Mouse (Mus musculus) kidney, adult 2 months (tissue): ENCODE results near the gene Nrap. TPM values are rescaled to one million over a fixed set of nuclear protein-coding genes. Genes with fewer than 3 reads are reported as not detected.

Experiments used
- DNase-seq: peaks from one replicate; pipeline ENCODE4 v3.0.0; 2021
- H3K27ac ChIP-seq: fragments of 200-500 bp; 2 replicates; pipeline ENCODE4 v1.5.1; 2012; ENCODE audit warnings: low read depth, low read length, control low read depth, inconsistent platforms; ENCODE audit not compliant: insufficient read depth
- H3K27me3 ChIP-seq: fragments of 200-500 bp; replicated peaks from 2 replicates; pipeline ENCODE4 v1.6.1; 2012; ENCODE audit warnings: mild to moderate bottlenecking, moderate library complexity, low read length, inconsistent platforms; ENCODE audit not compliant: control insufficient read depth, insufficient read depth
- H3K36me3 ChIP-seq: fragments of 200-500 bp; 2 replicates; pipeline ENCODE4 v1.6.1; 2012; ENCODE audit warnings: mild to moderate bottlenecking, moderate library complexity, low read length, inconsistent platforms; ENCODE audit not compliant: control insufficient read depth, insufficient read depth
- H3K4me1 ChIP-seq: fragments of 200-500 bp; 2 replicates; pipeline ENCODE4 v1.6.1; 2011; ENCODE audit warnings: low read length; ENCODE audit not compliant: control insufficient read depth, insufficient read depth
- H3K4me3 ChIP-seq: fragments of 200-500 bp; 2 replicates; pipeline ENCODE4 v1.5.1; 2011; ENCODE audit warnings: mild to moderate bottlenecking, low read depth, low read length, control low read depth; ENCODE audit not compliant: insufficient read depth
- CTCF ChIP-seq: fragments of 200-500 bp; conservative IDR thresholded peaks from 2 replicates; pipeline ENCODE4 v1.5.1; 2011; ENCODE audit warnings: low read depth, mild to moderate bottlenecking, control low read depth, low read length, moderate library complexity, mixed read lengths; ENCODE audit not compliant: insufficient read depth, insufficient read length
- POLR2A ChIP-seq: fragments of 200-500 bp; IDR thresholded peaks from one replicate; pipeline ENCODE4 v1.6.1; 2011; ENCODE audit warnings: low read depth, low read length, control low read depth
- whole genome bisulfite sequencing: fragments of 180-500 bp; shearing (Covaris S2); methylation state at CpG from one replicate; pipeline ENCODE4 v1.1.7; 2018; 5-methylcytosine and 5-hydroxymethylcytosine counted together
- polyA plus RNA-seq: library from polyadenylated mRNA; depleted of rRNA; stranded (reverse); fragments of >200 nt; gene quantifications from 2 replicates; pipeline ENCODE4 v1.2.3, GENCODE M21; 2012

Gene Nrap
- polyA plus RNA-seq, 1 experiment, result 5.0 TPM

GRCm38 (mm10) chr19:56291898-56292297 lies 97.9 kb downstream of the Nrap start:
- peak; percentile 44 for DNase-seq
- no peak overlapping the region for H3K4me3 ChIP-seq

GRCm38 (mm10) chr19:56289642-56290041 lies 100.2 kb downstream of the Nrap start:
- TF ChIP-seq POLR2A (no peak), CTCF (no peak)
- H3K4me3 ChIP-seq, result peak overlapping the region; percentile 6; the same call in 1 of the 2 replicates
- H3K27ac ChIP-seq, result no peak overlapping the region
- H3K27me3 ChIP-seq, result no peaks in the 10 kb centered on the region
- DNase-seq, result no peak
- H3K36me3 ChIP-seq, result no peaks in the 10 kb centered on the region
- H3K4me1 ChIP-seq, result peaks cover 8% of the 10 kb centered on the region; the same call in 1 of the 2 replicates
- WGBS, result 76% methylated on average over 8 of the region's 8 CpGs

More at GRCm38 (mm10) chr19:56291898-56292297, 97.9 kb downstream of the Nrap start:
- 31% methylated on average over 6 of the region's 6 CpGs for WGBS
- H3K36me3 ChIP-seq, result no peaks in the 10 kb centered on the region
- no peak overlapping the region for H3K27ac ChIP-seq
- TF ChIP-seq POLR2A (no peak), CTCF (no peak)
- no peaks in the 10 kb centered on the region for H3K27me3 ChIP-seq
- peaks cover 7% of the 10 kb centered on the region; the same call in 1 of the 2 replicates for H3K4me1 ChIP-seq

GRCm38 (mm10) chr19:56288436-56288835 lies 101.4 kb downstream of the Nrap start:
- TF ChIP-seq POLR2A, result no peak
- no peak for TF ChIP-seq CTCF
- Histone ChIP-seq H3K36me3 (no peaks in the 10 kb centered on the region), H3K27ac (peak overlapping the region; percentile 95), H3K4me1 (peaks cover 7% of the 10 kb centered on the region; the same call in 1 of the 2 replicates), H3K4me3 (peak overlapping the region; percentile 54), H3K27me3 (no peaks in the 10 kb centered on the region)
- WGBS, result 49% methylated on average over 4 of the region's 4 CpGs
- peak; percentile 71 for DNase-seq

- Histone ChIP-seq H3K27ac (peak overlapping the region; percentile 95), H3K4me3 (peak overlapping the region; percentile 54), H3K36me3 (no peaks in the 10 kb centered on the region), H3K27me3 (no peaks in the 10 kb centered on the region), H3K4me1 (peaks cover 7% of the 10 kb centered on the region; the same call in 1 of the 2 replicates)
- TF ChIP-seq POLR2A (no peak), CTCF (no peak)
- WGBS, result 53% methylated on average over 15 of the region's 15 CpGs
- peak; percentile 62 for DNase-seq
Measured at GRCm38 (mm10) chr19:56287580-56288367, 102.1 kb downstream of the Nrap start.

GRCm38 (mm10) chr19:56286866-56287265 lies 103.0 kb downstream of the Nrap start, which contains the start of gene Habp2:
Habp2 (plus strand) TSS chr19:56287137.
- Histone ChIP-seq H3K4me1 (peaks cover 7% of the 10 kb centered on the region; the same call in 1 of the 2 replicates), H3K27ac (peak within 1 kb of the TSS; percentile 95), H3K4me3 (peak within 1 kb of the TSS; percentile 54), H3K36me3 (no peaks in the 10 kb centered on the region), H3K27me3 (no peaks in the 10 kb centered on the region)
- DNase-seq, result peak; percentile 68
- 0 out of 2 replicates have a peak, but pooled peaks have one; percentile 4 for TF ChIP-seq CTCF
- no peak for TF ChIP-seq POLR2A
- WGBS, result 49% methylated on average over 7 of the region's 7 CpGs

- TF ChIP-seq POLR2A, result no peak
- Histone ChIP-seq H3K36me3 (no peaks in the 10 kb centered on the region), H3K4me3 (no peak overlapping the region), H3K27ac (no peak overlapping the region), H3K4me1 (peaks cover 7% of the 10 kb centered on the region; the same call in 1 of the 2 replicates), H3K27me3 (no peaks in the 10 kb centered on the region)
- no peak for DNase-seq
- WGBS, result 78% methylated on average over 4 of the region's 4 CpGs
Measured at GRCm38 (mm10) chr19:56285222-56285621, 104.6 kb downstream of the Nrap start.

GRCm38 (mm10) chr19:56278366-56278765 lies 111.5 kb downstream of the Nrap start:
- Histone ChIP-seq H3K27ac (no peak overlapping the region), H3K27me3 (no peaks in the 10 kb centered on the region), H3K36me3 (no peaks in the 10 kb centered on the region), H3K4me1 (no peaks in the 10 kb centered on the region), H3K4me3 (no peak overlapping the region)
- DNase-seq, result no peak
- no peak for TF ChIP-seq CTCF
- TF ChIP-seq POLR2A, result no peak
- WGBS, result 72% methylated on average over 11 of the region's 11 CpGs
